Mouse (Mus musculus) ovary, postnatal 36 days (tissue): ENCODE measurements at regions not wholly inside any gene's neighbourhood (a gene's known extent, or its start where the extent isn't known, plus 50 kb on each side); places are given as distances from the start of the nearest gene placed in this dataset.
"Not testable (repeated sequence)": the region's sequence is repeated elsewhere in the genome, so short reads cannot be mapped to it uniquely, and the experiment has no call there.

Source experiments
- DNase-seq: peaks from one replicate; pipeline ENCODE4 v3.0.0; 2022; ENCODE audit warnings: low spot score, mixed read lengths

GRCm38 (mm10) chr3:78573299-78573698, 713.0 kb downstream of the Rapgef2 start:
- DNase-seq = no peak

- DNase-seq = not testable (repeated sequence)
Observed at GRCm38 (mm10) chr3:78564926-78565325, 721.4 kb downstream of the Rapgef2 start.
